Mouse (Mus musculus): ENCODE data around the gene Hist1h1e.

Hist1h1e gene

DNA sequence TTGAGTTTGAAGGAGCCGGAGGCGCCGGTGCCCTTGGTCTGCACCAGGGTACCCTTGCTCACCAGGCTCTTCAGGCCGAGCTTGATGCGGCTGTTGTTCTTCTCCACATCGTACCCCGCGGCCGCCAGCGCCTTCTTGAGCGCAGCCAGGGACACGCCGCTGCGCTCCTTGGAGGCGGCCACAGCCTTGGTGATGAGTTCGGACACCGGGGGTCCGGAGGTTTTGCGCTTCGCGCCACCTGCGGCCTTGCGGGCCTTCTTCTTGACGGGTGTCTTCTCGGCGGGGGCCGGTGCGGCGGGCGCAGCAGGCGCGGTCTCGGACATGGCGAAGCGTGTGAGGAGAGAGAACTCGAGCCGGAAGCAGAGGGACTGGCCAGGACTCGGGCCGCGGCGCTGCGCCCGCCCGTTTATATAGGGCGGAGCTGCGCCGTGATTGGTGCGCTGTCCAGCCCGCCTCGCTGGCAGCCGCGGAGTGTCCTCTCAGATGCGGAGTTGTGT lies at the start of gene Hist1h1e:
Gene Hist1h1e, minus strand, starts transcription at position 384 of the 497 bp plus-strand sequence.
- in situ Hi-C loops (cut with MboI; ENCODE audit: low sequenced_read_pairs) = loop anchor here (10.0 kb wide), 1 partner anchor 73 kb away; the partner anchor contains the start of genes Hist1h1t and Hist1h4c

DNA sequence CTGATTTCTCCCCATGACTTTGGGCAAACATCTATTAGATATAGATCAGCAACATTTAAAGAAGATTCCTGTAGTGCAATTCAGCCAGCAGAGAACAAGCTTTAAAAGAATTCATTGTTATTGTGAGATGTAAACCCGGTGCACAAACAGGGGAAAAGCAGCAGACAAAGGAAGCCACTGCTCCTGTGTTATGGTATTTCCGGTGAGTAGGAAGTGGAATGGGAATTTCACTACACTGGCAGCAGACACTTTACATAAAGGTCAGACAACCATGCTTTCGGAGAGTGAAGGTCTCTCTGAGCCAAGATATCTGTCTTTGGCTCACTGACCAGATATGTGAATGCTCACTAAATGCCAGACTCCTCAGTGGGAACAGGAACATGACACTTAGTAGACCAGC lies 40.2 kb upstream of the Hist1h1e start:
- in situ Hi-C loops (cut with MboI; ENCODE audit: low sequenced_read_pairs) = no loop called here

DNA sequence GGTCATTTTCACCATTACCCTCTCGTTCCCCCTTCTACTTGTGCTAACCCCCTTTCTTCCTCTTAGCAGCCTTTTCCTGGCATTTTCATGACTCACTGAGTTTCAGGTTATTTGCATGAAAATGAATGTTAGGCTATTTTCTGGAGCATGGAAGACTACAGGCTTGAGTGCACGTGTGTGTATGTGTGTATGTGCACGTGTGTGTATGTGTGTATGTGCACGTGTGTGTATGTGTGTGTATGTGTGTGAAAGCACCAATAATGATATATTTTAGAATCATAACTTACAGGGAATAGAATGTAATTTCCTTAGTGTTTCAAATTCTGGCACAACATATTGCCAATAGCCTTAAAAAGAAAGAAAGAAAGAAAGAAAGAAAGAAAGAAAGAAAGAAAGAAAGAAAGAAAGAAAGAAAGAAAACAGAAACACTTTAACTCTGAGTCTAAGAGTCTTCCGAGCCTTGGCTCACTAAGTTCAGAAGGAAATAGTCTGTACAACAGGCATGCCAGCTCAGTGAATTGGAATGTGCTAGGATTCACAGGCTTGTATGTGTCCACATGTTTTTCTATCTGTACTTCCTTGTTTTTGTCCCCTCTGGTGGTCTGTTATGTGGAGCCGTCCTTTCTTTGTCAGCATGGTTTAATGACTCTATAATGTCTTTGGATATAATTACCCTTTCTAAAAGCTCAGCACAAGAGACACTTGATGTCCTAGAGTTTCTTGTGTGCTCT lies 37.4 kb upstream of the Hist1h1e start:
- in situ Hi-C loops (cut with MboI; ENCODE audit: low sequenced_read_pairs) = no loop called here

DNA sequence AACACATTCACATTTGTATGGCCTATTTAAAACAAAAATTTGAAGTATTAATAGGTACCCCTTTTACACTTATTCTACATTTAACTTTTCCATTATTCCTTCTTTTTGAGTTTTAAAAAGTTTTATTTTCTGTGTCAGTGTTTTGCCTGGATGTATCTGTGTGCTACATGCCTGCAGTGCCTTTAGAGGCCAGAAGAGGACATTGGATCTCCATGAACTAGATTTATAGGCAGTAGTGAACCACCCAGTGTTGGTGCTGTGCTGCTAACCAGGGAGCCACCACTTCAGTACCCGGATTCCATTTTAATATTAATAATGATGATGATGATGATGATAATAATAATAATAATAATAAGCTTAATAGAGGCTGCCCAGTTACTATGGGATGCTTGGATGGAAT lies 8.3 kb upstream of the Hist1h1e start:
- in situ Hi-C loops (cut with MboI; ENCODE audit: low sequenced_read_pairs) = no loop called here

DNA sequence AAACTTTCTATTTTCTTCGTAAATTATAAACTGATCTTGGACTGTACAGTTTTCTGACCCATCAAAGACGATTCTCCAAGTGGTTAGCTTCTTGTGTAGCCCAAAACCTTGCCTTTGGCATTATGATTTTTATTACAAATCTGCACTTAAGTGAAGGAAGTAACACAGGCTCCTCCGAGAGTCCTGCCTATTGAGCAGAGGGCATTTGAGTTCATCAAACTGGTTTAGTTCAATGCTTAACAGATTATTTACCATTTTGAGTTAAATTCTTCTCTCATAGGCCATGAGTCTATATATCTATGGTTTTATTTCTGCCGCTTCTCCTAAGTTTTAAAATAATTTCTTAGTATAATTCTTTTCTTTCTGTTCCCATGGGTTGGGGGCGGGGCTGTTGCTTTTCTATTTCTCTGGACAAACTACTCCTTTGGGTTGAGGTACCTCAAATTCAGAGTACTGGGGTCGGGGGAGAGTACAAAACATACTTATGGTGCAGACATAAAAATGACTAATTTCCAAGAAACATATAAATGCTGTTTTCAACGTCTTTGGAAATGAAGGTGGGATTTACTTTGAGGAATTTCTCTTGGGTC lies 598 bp upstream of the Hist1h1e start:
- in situ Hi-C loops (cut with MboI; ENCODE audit: low sequenced_read_pairs) = loop anchor here (10.0 kb wide), 1 partner anchor 72 kb away; the partner anchor contains the start of genes Hist1h1t and Hist1h4c

DNA sequence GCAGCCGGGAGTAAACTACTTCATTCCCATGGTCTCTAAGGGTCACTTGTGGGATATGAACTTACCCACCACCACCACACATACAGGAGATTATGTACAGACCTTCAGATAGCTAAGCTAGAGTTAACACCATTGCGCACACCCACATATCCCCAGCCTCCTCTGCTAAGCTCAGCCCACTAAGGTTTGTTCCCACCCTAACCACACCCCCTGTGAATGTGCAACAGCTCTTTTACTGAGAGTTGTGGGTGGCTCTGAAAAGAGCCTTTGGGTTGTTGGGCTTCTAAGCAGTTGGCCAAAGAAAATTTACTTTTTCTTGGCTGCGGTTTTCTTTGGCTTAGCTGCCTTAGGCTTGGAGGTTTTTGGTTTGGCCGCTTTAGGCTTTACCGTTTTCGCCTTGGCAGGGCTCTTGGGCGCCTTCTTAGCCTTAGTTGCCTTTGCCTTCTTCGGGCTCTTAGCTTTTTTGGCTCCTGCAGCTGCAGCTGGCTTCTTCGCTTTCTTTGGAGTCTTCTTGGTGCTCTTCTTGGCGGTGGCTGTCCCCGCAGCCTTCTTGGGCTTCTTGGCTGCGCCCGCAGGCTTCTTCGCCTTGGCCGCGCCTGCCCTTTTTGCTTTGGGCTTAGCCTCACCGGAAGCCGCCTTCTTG lies 705 bp downstream of the Hist1h1e start:
- in situ Hi-C loops (cut with MboI; ENCODE audit: low sequenced_read_pairs) = loop anchor here (10.0 kb wide), 1 partner anchor 73 kb away; the partner anchor contains the start of genes Hist1h1t and Hist1h4c

DNA sequence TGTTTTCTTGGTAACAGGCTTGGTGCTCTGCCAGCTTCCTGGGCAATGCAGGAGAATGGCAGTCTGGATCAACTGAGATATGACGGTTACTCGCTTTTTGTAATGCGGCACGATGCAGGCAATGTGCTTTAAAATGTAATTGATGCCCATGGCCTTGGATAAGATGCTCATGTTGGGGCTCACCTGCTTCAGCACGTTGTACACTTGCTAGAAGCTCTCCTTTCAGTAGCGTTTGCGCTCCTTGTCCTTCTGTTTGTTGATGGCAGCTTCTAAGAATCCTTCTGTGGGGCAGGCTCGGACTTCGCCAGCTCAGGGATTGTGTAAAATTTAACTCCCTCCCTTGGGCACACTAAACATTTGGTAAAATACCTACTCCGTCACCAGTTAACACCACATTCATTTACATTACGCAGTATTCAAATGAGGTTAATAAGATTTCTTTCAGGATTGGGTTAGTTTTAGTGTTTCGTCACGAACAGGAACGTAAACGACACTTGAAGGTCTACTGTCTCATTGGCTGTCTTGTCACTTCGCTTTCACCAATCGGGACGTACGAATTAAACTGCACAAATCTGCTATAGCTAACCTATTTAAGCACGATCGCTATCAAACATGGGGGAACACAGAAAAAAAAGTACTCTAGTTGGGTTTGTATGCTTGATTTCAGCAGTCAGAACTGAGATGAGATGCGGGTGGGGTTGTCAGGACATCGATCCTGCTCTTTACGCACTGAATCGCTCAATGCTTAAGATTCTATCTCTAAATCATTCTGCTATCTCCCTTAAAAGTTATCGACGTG lies 1.4 kb downstream of the Hist1h1e start, which contains the start of gene Hist1h2be:
Gene Hist1h2be, minus strand, starts transcription at position 392 of the 799 bp plus-strand sequence.
- in situ Hi-C loops (cut with MboI; ENCODE audit: low sequenced_read_pairs) = loop anchor here (10.0 kb wide), 1 partner anchor 74 kb away; the partner anchor contains the start of genes Hist1h1t and Hist1h4c

DNA sequence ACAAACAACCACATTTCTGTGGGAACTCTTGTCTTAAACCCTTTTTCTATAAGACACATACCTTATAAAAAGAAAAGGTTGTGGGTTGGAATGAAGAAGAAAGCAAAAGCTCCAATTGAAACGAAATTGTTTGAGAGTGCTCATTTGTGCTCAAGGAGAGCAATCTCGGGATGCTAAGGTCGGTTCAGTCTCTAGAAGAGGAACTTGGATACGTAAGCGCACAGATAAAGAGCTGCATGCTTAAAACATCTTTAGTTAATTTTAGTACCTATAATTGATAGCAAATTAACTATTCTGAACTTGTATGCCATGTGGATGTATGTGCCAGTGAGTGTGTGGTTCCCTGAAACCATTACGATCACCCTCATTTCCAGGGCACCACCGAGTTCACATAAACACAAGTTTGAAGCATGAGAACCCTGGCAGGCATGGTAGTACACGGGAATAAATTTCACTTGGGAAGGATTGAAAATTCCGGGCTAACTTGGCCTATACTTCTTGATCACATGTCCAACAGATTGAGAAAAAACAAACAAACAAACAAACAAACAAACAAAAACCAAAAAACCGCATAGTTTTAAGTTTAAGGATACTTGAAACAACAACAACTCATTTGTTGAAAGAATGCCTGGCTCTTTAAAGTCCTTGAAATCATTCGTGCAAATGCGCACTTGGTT lies 2.2 kb downstream of the Hist1h1e start:
- in situ Hi-C loops (cut with MboI; ENCODE audit: low sequenced_read_pairs) = loop anchor here (10.0 kb wide), 1 partner anchor 75 kb away; the partner anchor contains the start of genes Hist1h1t and Hist1h4c

DNA sequence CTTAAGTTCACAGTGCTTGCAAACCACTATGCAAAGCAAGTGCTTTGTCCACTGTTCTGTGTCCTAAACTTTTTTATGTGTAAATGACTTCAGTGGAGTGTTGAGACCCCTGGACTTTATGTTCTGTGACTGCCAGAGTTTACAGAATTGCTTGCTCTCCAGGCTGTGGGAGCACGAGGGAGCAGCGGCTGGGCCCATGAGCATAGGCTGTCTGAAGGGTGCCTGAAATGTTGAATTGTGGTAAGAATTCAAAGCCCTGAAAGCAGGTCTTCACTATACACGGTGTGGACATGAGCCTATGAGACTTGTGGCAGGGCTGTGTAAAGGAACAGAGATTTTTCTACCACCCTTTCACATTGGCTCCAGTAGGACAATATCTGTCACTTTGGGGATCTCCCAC lies 10.7 kb downstream of the Hist1h1e start:
- in situ Hi-C loops (cut with MboI; ENCODE audit: low sequenced_read_pairs) = no loop called here

DNA sequence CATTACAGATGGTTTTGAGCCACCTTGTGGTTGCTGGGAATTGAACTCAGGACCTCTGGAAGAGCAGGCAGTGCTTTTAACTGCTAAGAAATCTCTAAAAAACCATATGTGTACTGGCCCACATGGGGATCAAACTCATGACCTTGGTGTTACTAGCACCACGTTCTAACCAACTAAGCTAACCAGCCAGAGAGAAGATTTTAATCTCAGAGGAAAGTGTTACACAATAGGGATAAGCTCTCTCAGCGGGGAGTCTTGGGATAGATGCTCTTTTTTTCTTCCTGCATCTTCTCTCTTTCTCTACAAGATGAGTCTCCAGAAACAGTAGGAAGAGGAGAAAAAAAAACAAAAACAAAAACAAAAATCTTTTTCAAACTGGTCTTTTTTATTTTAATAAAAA lies 12.0 kb downstream of the Hist1h1e start:
- in situ Hi-C loops (cut with MboI; ENCODE audit: low sequenced_read_pairs) = no loop called here

DNA sequence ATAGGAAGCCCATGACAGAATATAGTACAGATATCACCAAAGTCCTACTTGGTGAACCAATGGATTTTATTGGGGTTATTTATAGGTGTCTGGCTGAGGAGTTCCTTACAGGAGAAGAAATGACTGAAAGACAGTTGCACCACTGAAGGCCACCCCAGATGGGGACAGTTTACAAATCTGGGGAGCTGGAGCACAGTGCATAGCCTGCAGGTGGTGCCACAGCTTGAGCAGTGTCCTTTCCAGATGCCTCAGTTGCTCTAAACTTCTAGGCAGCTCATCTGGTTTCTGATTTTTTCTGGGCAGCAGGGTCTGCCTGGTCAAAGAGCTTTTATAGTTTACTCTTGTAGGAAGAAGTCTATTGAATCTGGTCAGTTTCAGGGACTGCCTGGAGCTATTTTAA lies 12.5 kb downstream of the Hist1h1e start:
- in situ Hi-C loops (cut with MboI; ENCODE audit: low sequenced_read_pairs) = no loop called here

DNA sequence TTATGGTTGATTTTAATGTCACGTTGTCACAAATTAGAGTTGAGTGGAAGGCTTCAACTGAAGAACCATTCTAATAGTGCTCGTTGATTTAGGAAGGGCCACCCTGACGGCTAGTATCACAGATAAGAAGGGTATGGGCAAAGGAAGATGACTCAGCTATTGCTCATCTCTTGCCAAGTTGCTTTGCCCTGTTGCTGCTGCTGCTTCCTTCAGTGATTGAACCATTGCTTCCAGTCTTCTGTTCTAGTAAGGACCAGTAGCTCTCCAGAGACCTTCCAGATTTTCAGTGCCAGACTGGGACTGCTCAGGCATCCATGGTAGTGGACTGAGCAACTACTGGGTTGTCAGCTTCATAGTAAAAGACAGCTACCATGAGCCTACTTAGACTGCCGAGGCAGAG lies 13.1 kb downstream of the Hist1h1e start:
- in situ Hi-C loops (cut with MboI; ENCODE audit: low sequenced_read_pairs) = no loop called here

DNA sequence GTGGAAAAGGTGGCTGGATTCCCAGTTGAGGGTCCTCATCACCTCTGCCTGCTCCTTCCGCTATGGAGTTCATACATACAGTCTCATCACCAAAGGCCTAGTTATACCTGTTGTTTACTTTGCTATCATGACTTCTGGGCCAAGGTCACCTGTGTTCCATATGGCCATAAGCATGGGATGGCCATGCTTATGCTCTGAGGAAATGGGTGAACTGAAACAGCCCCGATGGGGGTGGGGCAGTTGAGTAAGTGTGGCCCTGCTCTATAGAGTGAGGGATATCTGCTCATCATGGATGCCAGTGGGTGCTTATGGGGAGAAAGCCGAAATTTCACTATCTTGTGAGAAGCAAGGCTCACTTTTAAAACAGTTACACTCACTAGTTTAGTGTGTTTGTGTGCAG lies 17.3 kb downstream of the Hist1h1e start:
- in situ Hi-C loops (cut with MboI; ENCODE audit: low sequenced_read_pairs) = no loop called here

DNA sequence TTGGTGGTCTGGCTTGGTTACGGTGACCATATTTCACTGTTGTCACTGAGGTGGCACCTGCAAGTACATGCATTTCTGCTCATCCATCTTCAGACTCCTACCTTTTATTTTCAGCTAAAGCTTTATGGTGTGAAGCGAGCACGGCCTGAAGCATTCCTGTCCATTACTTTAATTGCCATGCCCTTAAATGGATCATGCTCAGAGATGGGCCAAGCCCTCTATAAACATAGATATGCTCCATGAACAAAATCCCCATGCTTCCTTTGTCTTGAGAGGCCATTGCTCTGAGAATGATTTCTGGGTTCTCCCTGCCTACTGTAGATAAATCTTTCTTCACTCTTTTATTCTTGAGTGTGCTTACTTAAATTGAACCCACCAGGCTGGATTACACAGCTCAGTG lies 17.9 kb downstream of the Hist1h1e start:
- in situ Hi-C loops (cut with MboI; ENCODE audit: low sequenced_read_pairs) = no loop called here

DNA sequence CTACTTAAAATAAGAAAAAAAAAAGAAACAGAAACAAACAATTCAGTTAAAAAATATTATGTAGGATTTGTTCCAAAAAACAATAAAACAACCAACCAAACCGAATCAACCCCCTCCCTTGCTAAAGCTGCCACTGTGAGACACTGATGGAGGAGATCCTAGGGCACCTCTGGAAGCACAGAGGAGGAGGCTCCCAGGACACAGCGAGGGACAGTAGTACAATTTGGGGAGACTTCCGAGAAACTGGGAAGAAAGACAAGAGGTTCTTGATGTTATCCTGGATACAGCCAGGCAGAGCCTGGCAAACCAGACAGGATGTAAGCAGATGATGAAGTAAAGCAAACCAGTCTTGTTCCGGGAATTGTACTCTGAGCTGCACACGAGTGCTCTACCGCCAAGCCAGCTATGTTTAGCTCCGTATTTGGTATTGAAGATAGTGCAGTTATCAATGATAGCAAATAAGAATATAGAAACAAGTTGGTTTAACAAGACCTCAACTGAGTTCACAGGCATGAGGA lies 19.1 kb downstream of the Hist1h1e start:
- in situ Hi-C loops (cut with MboI; ENCODE audit: low sequenced_read_pairs) = no loop called here

DNA sequence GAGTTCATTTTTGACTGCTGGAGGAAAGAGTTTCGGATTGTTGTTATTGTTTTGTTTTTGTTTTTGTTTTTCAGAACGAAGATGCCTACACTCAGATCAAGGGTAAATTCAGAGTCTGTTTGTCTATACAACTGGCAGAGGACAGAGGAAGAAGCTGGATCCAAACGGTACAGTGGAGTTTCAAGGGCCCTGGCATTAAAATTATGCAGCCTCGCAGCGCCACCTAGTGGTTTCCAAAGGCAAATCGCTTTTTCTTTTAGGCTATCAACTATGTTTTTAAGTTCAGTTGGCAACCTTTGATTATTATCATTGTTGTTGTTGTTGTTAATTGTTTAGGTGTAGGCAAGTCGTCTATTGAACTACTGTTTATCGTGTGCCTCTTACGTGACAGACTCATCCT lies 24.4 kb downstream of the Hist1h1e start:
- in situ Hi-C loops (cut with MboI; ENCODE audit: low sequenced_read_pairs) = loop anchor here (10.0 kb wide), 1 partner anchor 163 kb away; no protein-coding TSS in a partner anchor

DNA sequence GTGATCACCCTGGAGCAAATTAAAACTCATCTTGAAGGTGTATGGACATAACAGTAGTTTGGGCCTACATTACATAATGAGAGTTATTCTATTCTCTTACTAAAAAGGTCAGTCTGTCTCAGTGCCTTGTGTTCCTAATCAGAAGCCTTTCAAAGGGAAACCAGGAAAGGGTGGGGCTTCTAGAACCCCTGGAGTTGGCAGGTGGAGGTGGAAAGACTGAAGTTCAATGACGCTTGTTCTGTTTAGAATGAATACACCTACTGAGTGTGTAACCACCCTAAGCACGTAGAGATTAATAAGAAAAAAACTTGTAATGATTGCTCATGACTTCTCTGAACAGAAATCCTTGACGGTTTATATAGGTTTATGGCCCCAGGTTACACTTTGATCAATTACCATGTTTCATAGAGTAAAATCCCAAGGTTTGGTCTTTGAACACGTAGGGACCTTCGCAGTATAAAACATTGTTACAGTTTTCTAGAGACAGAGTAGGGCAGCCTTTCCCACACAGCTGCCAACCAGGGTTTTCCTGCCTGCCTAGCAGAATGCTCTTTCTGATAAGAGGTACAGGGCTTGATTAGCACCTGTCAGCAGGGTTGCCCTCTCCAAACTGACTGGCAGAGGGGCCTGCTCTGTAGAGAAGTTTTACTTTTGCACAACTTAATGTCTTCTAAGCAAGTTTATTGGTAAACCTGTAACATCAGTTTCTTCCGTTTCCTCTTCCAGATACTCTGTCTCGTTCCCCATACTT lies 26.6 kb downstream of the Hist1h1e start:
- in situ Hi-C loops (cut with MboI; ENCODE audit: low sequenced_read_pairs) = loop anchor here (10.0 kb wide), 1 partner anchor 161 kb away; no protein-coding TSS in a partner anchor

DNA sequence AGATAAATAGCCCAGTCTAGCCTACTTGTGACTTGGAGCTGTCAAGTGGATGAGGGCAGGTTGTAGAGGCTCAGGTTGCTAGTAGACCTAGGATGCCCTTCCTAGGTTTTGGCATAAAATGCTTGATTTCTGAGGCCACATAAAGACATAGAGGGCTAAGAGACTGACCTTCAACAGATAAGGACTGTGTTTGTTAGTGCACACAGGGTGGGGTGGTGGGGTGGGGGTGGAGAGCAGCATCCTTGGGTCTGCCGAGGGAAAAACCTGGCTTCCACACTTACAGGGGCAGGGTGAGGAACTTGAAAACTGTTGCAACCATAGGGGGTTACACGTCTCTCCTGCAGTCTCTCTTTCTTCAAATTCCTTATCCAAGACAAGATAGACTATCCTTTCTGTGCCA lies 27.2 kb downstream of the Hist1h1e start:
- in situ Hi-C loops (cut with MboI; ENCODE audit: low sequenced_read_pairs) = loop anchor here (10.0 kb wide), 1 partner anchor 160 kb away; no protein-coding TSS in a partner anchor

Data from CH12F3 (cell line).